8 mouse cellular contexts compared by ENCODE assay signal in the genomic region with DNA sequence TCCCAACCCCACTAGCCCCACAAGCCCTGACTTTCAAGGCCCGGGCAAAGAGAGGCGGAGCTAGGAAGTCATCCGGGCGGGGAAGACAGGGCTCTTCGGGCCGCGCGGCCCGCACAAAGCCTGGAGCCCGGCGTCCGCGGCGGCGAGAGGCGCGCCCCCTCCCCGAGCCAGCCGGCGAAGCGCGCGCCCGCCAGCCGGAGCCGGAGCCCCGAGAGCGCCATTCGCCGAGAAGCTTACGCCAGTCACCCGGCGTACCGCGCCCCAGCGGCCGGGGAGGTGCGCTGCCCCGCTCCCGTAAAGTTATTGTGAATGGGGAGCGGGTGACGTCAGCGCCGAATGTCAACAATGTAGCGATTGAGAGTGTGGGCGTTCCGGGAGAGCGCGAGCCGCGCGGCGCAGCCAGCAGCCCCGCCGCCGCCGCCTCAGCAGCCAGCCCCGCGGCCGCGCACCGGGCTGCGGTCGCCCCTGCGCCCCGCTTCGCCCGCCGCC. TPM values are rescaled to one million over a fixed set of nuclear protein-coding genes. Genes with fewer than 3 reads are reported as not detected.
DNase-seq lines count a peak whose midpoint lies in the region; ATAC-seq and TF ChIP-seq lines count a peak whose summit lies in the region.

A gene (plus strand): TSS at position 439 of the 489 bp plus-strand sequence.

- intact Hi-C loops in gastrocnemius, postnatal 36 days (cut with DNase I) = loop anchor here (2.0 to 5.0 kb wide), 3 partner anchors 86 to 298 kb away; no protein-coding TSS in a partner anchor
- intact Hi-C loops in left cerebral cortex, postnatal 25 days (cut with DNase I) = loop anchor here (2.0 to 5.0 kb wide), 5 partner anchors 86 to 334 kb away; no protein-coding TSS in a partner anchor

- ATAC-seq in intestine, embryonic 16.5 days = peak; percentile 90
- ATAC-seq in erythroid progenitor cell, adult 5-6 weeks (replicated peaks; ENCODE audit: low FRiP score, poor library complexity, severe bottlenecking) = no peak

- H3K4me2 ChIP-seq in intestine, embryonic 16.5 days (ENCODE audit: low read depth, low read length) = peak within 1 kb of the TSS; percentile 97

- peak within 1 kb of the TSS; percentile 99 for H3K27ac ChIP-seq in cortical plate, adult 2 months (ENCODE audit: insufficient read depth, low read length)
- peak within 1 kb of the TSS; percentile 90 for H3K27ac ChIP-seq in intestine, embryonic 16.5 days (ENCODE audit: low read length)
- peak within 1 kb of the TSS; percentile 98 for H3K27ac ChIP-seq in midbrain, embryonic 10.5 days (replicated peaks)

- peak within 1 kb of the TSS; percentile 86 for H3K9ac ChIP-seq in intestine, embryonic 16.5 days (ENCODE audit: low read depth, low read length)

- no peaks in the 10 kb centered on the region for H3K9me3 ChIP-seq in intestine, embryonic 16.5 days (ENCODE audit: control insufficient read depth, low read length)
- H3K9me3 ChIP-seq in midbrain, embryonic 10.5 days (replicated peaks) = no peaks in the 10 kb centered on the region

- no peak for TF ChIP-seq CTCF in cortical plate, adult 2 months (IDR thresholded peaks at IDR 0.05; ENCODE audit: extremely low read depth, insufficient read depth, low read length)

- H3K36me3 ChIP-seq in intestine, embryonic 16.5 days (ENCODE audit: control insufficient read depth, insufficient read depth, low read length) = no peaks in the 10 kb centered on the region
- no peaks in the 10 kb centered on the region for H3K36me3 ChIP-seq in midbrain, embryonic 10.5 days

- TF ChIP-seq POLR2A in cortical plate, adult 2 months (IDR thresholded peaks at IDR 0.05; ENCODE audit: extremely low read depth, insufficient read depth, low read length) = no peak

- peaks cover 10% of the 10 kb centered on the region; the same call in 1 of the 2 replicates for H3K27me3 ChIP-seq in intestine, embryonic 16.5 days (replicated peaks; ENCODE audit: control insufficient read depth, insufficient read depth, low read length)
- H3K27me3 ChIP-seq in midbrain, embryonic 10.5 days (ENCODE audit: low read depth, poor library complexity, severe bottlenecking) = peaks cover 52% of the 10 kb centered on the region

- H3K4me3 ChIP-seq in cortical plate, adult 2 months (ENCODE audit: insufficient read depth, low read length) = peak within 1 kb of the TSS; percentile 77
- peak within 1 kb of the TSS; percentile 93 for H3K4me3 ChIP-seq in intestine, embryonic 16.5 days (ENCODE audit: low read length)
- peak within 1 kb of the TSS; percentile 93 for H3K4me3 ChIP-seq in midbrain, embryonic 10.5 days

- peaks cover 3% of the 10 kb centered on the region for H3K4me1 ChIP-seq in cortical plate, adult 2 months (ENCODE audit: control insufficient read depth, insufficient read depth, low read length)
- H3K4me1 ChIP-seq in intestine, embryonic 16.5 days (ENCODE audit: control insufficient read depth, insufficient read depth, low read length) = peaks cover 8% of the 10 kb centered on the region
- H3K4me1 ChIP-seq in midbrain, embryonic 10.5 days = peaks cover 62% of the 10 kb centered on the region

- DNase-seq in adipocyte (ENCODE audit: low spot score) = peak; percentile 50
- DNase-seq in gastrocnemius, postnatal 36 days = peak; percentile 67 to 73
- DNase-seq in left cerebral cortex, postnatal 25 days (ENCODE audit: low spot score in 2 of 2) = peak; percentile 89 to 92
- peak; percentile 92 for DNase-seq in midbrain, embryonic 10.5 days (ENCODE audit: low spot score)
- DNase-seq in skeletal muscle tissue, adult 2 months (ENCODE audit: low read depth, low spot score) = peak; percentile 67

- under 1% methylated on average over 66 of the region's 69 CpGs for WGBS in intestine, embryonic 16.5 days
- under 1% methylated on average over 68 of the region's 69 CpGs for WGBS in midbrain, embryonic 10.5 days

RNA-seq across cellular contexts. Expression of the gene that starts here (rescaled TPM):
- 5.4 and 5.6 TPM in 2 replicates for polyA plus RNA-seq in cortical plate, adult 2 months (2012; rRNA removed)
- 1 to 10 TPM; 2.1 to 3.9 TPM for total RNA-seq in gastrocnemius, postnatal 36 days (2021)
- polyA plus RNA-seq in intestine, embryonic 16.5 days (2015; fragmentation: Nextera tagmentation; extraction: Ambion mirVana) = 2.4 and 3.2 TPM in 2 replicates
- total RNA-seq in left cerebral cortex, postnatal 25 days (2021) = 10 to 100 TPM; 10.4 to 14.4 TPM
- 7.7 and 10.0 TPM in 2 replicates for polyA plus RNA-seq in midbrain, embryonic 10.5 days (2016; fragmentation: Nextera tagmentation; extraction: Ambion mirVana)
- total RNA-seq in erythroid progenitor cell, adult 5-6 weeks (2015; ENCODE audit: low replicate concordance) = 14.4 and 14.7 TPM in 2 replicates
- total RNA-seq in erythroid progenitor cell, adult 5-6 weeks (2017; ENCODE audit: low replicate concordance) = 2.1 and 12.8 TPM in 2 replicates
